Mouse (Mus musculus) megakaryocyte, embryonic 14.5 days (primary cell): ENCODE measurements around the gene Tmppe.

Experiments used
- FLI1 ChIP-seq: IDR thresholded peaks from 2 replicates; pipeline ENCODE4 v1.6.1; 2012; ENCODE audit warnings: low read length, inconsistent platforms, mixed read lengths
- GATA1 ChIP-seq: IDR thresholded peaks from 3 replicates; pipeline ENCODE4 v1.6.1; 2012; ENCODE audit warnings: mixed read lengths, low read length, inconsistent platforms, borderline replicate concordance

DNA sequence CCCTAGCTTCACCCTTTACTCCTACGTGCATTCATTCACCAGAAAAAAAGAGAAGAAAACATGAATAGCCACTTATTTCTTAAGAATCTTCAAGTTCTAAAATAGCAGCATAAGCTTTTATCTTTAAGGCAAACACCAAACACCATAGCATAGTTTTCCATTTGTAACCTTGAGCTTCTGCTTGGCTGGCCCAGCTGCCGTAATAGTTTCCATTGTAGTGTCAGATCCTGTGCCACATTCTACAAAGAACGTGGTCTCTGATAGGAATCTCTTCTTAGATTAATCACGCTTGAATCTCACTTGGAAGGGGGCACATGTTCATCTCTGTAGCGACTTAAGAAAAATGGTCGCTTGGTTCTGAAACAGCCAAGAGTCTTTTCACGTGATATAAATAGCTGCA, 50.7 kb downstream of the Tmppe start:
- TF ChIP-seq GATA1: no peak
- no peak for TF ChIP-seq FLI1
